Mouse (Mus musculus): ENCODE data around the gene Ripor3.

DNA sequence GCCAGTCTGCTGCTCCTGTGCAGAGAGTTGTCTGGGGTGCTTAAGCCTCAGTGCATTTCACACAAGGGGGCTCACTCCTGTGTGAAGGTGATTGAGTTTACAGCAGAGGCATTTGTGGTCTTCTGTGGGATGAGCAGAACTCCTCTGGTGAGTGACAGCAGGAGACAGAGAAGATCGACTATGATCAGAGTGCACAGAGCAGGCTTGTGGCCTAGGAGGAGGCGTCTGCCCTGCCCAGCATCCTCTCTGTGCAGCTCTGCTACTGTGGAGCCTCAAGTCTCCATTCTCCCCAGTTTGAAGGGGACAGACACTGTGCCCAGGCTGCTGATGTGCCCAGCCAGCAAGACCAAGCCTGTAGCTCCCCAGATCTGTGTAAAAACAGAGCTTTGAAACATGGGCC lies 60.6 kb downstream of the Ripor3 start:
- no peak for TF ChIP-seq CTCF (IDR thresholded peaks at IDR 0.05; ENCODE audit: extremely low read depth, insufficient read depth, insufficient read length, insufficient replicate concordance)
- no peak for TF ChIP-seq POLR2A (IDR thresholded peaks at IDR 0.05; ENCODE audit: low read depth, low read length)

All from spleen, adult 2 months (tissue).